Mouse (Mus musculus) lung, postnatal 4 days (tissue): Measurements from ENCODE around the gene Prkch.

Experiments used
- DNase-seq, 2 experiments: peaks; one replicate each; pipeline ENCODE4 v3.0.0; 2021

Prkch gene

DNA sequence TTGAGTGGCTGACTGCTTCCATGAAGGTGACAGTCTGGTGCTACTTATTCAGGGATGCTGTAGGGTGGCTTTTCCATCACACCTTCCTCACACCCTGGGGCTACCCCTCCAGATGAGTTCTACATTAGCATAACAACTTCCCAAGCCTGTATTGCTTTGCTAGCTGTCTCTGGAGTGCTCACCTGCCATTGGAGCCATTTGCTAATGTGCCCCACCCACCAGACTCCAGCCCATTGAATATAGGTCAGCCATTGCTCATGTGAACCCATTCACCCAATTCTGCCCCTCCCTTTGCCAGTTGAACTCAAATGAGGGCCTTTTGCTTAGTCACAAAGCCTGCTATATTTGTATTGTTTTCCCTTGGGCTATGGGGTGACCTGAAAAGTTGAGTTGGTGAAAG, 135.2 kb downstream of the Prkch start:
- no peak for DNase-seq

DNA sequence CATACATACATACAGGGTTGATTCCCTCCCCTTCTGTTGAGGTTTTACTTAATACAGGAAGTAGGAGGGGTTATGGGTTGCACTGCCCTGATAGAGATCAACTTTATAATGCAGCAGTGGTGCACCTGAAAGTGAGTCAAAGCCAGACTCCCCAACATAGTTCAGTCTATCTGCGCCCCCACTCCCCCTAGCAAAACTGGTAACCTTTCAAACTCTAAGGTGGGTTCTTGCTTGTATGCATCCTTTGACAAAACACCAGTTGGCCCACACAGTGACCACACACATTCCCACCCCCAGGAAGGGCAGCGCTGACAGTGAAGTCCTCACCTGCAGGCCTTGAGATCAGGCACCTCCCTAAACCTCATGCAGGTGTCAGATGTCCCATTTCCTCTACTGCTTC, 135.9 kb downstream of the Prkch start:
- DNase-seq: no peak

DNA sequence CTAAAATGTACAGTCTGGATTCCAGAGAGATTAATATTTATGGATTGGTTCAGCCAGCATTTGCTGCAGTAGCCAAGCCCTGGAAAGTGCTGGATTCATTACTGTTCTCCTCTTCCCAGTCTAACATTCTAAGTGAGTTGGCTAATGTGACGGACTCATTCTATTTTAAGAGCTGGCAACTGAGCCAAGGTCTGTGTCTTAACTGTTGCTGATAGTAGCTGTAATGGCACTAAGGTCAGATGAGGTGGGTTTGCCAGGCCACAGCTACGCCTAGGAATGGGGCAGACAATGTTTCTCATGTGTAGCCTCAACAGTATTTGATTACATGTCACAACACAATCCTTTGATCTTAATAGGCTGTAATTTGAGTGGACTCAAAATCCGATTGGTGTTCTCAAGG, 137.5 kb downstream of the Prkch start:
- no peak for DNase-seq

DNA sequence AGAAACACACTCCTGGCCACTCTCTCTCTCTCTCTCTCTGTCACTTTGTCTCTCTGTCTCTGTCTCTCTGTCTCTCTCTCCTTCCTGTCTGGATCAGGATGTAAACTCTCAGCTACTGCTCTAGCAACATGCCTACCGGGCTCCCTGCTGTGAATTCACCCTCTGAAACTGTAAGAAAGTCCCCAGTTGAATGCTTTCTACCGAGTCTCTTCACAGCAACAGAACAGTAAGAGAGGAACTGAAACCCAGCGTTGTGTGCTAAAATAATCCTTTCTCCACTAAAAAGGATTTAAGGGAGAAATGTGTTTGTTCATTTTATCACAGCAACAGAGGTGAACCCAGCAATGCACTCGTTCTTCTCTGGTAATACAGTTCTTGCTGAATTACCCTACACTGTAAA, 138.5 kb downstream of the Prkch start:
- no peak for DNase-seq

DNA sequence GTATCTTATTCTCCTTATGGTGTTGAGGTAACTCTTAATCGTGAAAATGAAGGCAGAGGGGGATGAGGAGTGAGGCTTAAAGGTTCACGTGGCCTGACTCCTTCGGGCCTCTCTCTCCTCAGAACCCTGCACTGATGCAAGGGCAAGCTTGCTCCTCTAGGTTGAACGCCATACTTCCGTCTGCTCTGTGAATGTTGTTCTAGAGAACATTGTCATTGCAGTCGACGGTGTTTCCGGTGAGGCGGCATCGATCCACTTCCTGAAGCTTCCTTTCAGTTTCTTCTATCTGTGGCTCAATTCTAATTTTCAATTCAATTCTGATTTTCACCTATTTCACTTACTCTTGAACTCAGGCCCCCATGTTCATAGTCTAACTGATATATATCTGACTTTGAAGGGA, 139.3 kb downstream of the Prkch start:
- no peak for DNase-seq

DNA sequence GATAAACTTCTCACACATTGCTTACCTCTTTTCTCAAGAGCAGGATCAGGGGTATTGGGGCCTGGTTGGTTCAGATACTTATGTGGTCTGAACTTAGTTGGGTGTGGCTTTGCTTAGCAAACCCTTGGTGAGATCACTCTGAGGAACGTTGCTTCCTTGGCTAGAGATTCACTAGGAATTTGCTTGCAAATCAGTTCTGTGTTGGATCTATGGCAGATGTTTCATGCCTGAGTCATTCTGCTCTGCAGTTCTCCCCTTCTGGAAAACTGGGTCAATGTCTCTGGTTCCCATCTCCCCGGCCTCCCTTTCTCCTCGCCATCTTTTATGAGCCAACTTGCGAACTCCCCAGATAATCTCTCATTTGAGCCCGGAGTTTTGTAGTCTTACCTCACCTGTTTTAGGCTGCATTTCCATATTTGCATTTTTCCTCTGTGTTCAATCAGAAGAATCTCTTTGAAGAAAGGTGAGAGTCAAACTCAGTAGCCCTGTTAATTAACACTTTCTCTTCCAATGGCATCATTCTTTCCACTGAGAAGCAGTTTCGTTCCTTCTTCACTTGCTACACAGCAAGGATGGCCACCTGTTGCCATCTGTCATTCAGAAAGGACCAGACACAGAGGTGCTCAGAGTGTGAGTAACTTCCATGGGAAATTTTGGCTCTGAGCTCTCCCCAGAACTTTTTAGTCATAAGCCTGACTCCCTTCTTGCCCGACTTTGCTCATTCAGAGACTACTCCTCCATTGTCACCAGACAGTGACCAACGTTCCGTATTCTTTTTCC, 141.4 kb downstream of the Prkch start:
- no peak for DNase-seq

DNA sequence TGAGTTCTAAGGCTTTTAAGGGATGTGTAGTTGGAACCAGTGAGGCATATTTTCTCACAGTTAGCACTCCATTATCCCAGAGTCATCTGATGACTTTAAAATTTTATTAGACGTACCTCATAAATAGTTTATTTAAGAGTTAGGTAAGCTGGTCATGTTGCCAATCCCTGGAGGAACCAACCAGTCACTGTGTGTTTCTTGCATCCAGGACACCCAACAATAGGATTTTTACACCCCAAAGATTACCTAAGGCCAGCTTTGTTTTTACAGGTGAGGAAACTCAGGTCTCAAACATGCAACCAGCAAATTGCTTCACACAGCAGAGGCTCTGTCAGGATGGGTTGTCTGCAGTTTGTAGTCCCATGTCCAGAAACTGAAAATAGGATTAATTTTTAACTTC, 142.4 kb downstream of the Prkch start:
- DNase-seq: no peak

DNA sequence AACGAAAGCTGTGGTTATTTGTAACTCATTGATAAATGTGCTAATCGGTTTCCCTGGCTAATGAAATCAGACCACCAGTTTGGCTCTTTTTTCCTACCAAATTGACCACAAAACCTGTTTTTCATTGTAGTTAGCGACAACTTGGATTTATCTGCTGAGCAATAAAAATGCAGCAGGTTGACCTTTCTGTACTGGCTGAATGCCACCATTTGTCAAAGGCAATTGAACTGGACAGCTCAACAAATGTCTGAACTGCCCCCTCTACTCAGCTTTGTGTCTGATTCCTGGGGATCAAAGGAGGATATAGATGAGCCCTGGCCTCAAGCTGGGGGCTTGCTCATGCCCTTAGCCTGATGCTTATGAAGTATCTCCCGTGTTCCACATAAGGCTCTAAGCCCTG, 146.0 kb downstream of the Prkch start:
- DNase-seq: no peak

DNA sequence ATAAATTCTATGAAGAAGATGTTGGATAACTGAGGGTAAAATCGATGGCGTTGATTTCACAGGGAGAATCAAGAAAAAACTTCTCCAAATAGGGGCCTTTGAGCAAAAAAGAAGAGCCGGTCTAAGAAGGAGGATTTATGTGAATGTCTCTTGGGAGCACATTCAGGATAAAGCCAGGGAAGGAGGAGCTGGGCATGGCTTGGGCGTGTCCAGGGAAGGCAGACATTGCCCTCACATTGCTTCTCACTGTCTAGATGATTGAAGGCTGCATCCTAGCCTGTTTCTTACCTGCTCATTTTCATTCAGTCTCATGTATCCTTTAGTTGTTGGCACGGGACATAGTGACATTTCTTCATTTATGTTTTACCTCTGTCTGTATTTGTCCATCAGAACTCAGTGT, 146.5 kb downstream of the Prkch start:
- no peak for DNase-seq

DNA sequence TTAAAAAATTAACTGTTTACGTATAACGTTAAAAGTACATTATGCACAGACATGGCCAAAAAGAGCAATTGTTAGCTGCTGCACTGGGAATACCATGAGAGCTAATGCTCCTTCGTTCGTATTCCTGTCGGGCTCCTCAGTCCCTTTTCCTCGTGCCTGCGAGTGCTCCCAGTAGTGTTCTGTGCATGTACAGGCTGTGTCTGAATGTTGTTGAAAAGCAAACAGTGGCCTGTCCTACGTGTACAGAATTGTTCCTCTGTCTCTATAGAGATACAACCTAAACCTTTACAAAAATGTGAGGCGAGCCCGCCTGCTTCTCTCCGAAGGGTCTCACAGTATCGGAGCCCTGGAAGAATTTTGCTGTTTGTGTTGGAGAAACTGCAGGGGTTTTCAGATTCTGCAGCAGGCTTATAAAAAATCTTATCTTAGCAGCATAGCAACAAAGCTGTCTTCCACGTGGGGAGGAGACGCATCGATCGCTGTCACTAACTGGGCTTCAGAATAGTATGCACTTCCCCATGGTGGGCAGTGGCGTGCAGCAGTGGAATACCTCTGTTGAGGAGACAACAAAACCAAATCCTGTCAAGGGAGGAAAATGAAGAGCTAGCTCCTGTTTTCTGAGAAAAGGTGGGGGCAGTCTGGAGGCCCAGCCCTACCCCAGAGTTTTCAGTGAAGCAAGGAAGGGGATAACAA, 147.4 kb downstream of the Prkch start:
- no peak for DNase-seq

DNA sequence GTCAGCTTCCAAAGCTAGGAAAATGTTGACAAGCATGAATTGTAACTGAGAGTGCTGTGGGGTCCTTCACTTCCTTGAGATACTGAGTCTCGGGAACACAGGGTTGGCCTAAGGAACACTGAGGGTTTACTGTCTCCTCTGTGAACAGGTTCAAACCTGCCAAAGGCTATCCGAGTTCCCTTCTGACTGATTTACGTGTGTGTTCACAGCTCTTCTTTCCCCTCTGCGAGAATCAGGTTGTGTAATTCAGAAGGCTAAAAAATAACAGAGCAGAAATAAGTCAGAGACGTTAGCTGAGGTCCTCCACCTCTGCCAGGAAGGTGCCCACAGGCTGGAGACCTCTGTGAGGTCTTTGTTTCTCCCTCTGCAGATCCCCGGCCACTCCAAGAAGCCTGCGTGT, 148.3 kb downstream of the Prkch start:
- no peak for DNase-seq

DNA sequence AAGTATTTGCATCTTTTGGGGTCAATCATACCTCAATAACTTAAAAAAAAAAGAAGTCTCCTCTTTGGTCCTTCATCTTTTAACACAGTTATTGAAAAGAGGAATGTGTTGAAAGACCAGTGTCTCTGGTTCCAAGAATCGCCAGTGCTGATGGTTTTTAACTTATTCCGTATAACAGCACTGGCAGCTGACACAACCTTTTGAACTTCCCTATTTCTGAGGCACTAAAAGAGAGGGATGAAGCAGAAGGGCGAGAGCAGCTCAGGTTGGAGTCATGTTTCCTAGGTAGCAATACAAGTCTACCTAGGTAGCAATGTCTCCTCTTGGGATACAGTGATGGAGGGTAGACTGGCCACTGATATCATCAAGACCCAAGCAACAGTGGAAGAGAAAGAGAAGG, 152.3 kb downstream of the Prkch start:
- DNase-seq: no peak

DNA sequence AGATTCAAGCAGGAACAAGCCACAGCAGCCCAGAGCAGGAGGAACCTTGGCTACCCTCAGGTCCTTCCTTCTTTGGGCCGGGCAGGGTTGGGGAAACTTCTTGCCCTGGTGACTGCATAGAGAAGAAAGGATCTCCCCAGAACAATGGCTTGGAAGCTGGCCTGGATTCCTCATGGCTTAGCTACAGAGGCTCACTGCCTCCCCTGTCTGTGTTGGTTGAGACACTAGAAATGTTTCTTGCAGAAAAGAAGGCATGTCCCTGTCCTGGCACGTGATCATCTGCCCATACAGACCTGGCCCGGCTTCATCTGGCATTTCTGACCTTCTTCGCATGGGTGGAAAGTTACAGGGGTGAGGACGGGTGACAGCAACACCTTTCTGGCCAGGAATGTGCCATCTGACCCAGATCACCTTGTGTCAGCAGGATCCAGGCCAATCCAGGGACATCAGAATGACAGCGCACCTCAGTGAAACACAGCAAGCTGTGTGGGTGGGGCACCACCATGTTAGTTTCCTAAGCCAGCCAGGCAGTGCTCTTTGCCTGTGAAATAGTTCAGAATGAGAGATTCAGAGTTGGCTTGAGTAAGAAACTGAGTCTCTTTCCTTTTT, 155.1 kb downstream of the Prkch start:
- peak in 1 of 2 experiments; percentile 13 for DNase-seq

DNA sequence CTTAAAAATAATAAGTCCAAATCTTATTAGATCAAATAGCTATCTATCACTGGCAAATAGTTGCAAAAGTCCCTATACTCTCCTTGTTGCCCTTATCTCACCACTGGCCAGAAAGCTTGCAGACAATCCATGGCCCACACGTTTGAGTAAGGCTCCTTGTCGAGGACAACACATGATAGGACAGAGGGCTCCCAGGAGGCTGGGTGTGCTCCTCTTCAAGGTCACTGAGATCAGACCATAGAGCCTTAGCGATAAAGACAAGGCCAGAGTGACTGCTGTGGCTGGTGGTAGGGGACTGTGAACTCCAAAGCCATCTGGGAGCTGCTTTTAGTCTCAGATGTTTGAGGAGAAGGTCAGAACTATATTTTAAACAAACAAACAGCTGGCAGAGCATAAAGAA, 158.0 kb downstream of the Prkch start:
- no peak for DNase-seq

DNA sequence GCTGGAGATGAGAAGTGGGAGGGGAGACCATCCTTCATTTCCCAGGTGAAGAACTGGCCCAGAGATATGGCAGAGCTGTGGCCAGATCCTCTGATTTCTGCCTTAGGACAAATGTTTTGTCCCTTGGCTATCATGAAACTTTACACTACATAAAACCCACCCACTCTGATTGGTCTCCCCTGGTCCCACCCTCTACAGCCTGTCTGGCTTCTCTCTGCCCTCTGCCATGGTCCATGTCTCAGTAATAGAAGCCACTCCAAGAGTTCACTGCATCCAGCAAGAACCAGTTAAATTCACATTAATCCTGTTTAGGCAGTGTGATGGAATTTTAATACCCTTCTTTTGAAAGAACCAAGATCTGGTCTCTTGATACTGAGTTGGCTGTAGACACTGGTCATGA, 158.5 kb downstream of the Prkch start:
- DNase-seq: no peak

DNA sequence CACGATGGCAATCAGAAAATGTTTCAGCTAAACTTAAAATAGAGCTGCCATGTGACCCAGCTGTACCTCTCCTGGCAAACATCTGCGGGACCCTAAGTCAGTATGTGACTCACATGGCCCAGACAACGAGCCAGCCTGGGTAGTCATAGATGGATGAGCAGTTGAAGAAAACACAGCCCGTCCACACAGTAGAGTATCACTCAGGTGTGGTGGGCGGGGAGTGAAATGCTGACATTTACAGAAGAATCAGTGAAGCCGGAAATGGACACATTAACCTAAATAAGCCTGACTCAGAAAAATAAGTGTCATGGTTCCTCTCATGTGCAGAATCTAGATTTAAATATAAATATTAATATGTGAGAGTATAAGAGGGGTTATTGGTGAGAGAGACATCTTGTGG, 161.5 kb downstream of the Prkch start:
- no peak for DNase-seq

DNA sequence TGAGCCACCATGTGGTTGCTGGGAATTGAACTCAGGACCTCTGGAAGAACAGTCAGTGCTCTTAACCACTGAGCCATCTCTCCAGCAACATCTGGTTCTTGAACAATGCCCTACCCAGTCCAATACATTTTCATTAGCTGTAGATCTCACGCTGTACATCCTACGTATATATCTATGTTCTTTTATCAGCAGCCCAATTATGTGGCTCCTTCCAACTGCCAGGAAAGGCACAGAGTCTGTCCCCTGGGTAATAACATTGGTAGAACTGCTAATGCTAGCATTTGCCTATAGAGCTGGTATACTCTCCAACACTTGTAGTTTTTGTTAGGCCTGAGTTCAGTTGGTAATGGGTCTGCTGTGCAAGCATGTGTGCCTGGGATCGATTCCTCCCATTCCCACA, 163.8 kb downstream of the Prkch start:
- DNase-seq: no peak

DNA sequence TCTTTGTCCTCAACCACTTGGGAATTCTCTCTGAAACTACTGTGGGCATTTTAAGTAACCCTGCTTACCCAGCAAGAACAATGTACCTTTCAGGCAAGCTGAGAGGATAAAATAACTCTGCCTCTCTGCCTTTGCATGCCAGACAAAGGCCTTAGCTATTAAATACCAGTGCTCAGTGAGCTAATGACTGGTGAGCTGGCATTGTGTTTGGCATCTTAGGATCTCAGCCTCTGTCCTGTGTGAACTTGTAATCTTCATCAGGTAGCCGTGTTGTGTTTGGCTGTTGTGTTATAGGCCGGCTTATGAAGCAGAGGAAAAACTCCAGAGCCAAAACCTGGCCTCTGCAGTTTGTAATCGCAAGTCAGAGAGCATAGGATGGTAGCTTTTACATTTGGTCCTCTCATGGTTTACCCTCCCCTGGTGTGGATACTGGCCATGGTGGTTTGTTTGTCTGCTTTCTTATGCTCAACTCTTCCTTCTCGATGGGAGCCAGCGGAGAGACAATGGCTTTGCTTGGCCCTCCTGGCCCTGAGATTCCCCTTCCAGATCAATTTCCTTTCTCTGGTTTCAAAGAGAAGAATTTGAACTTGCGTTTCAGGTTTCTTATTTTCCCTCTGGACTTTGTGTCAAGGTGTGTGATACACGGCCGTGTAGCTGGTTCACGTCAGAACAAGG, 170.0 kb downstream of the Prkch start:
- DNase-seq: no peak

DNA sequence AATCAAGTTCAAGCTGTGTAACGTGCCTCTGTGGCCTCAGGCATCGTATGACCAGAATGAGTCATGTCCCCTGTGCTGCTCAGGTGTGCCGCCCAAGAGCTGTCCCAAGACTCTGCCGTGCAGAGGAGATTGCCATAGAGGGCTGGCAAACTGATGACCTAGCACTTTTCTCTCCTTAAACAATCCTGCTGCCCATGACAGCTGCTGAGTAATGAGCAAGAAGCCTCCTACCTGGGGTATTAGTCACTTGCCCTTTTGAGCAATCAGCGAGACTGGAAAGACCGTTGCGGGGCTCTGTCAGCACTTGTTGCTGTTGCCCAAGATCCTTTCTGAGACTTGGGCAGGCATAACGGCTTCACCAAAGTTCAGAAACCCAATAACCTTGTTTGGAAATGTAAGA, 171.1 kb downstream of the Prkch start:
- DNase-seq: no peak

DNA sequence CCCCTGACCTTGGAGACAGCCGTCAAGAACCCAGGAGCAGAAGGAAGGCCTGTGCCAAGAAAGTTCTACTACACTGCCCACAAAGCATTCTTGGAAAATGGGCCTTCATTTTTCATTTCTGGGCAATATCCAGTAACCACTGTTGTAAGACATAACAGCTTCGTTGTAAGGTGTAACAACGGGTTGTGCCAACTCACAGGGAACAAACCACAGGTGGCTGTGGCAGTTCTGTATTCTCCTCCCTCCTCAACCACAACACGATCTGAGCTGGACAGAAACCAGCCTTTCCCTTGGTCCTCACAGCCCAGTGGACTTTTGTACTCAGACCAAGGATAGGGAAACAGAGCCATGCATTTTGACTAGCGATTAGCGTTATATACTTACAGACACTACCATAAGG, 171.9 kb downstream of the Prkch start:
- no peak for DNase-seq

DNA sequence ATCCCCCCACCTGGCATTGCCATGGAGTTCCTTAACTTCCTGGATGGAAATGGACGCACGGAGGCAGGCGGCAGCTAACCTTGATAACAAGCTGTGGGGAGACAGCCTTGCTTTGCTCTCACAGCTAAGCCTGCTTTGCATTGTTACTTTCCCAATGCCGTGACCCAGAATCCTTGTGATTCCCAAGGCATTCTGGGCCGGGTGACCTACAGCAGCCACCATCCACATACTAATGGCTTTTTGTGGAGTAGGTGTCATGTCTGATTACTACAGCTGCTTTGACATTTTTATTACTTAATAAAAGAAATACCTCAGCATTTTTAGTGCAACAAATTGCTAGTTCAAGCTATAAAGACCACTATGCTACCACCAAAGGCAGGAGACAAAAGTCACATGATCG, 177.4 kb downstream of the Prkch start:
- peak in 1 of 2 experiments; percentile 60 for DNase-seq

DNA sequence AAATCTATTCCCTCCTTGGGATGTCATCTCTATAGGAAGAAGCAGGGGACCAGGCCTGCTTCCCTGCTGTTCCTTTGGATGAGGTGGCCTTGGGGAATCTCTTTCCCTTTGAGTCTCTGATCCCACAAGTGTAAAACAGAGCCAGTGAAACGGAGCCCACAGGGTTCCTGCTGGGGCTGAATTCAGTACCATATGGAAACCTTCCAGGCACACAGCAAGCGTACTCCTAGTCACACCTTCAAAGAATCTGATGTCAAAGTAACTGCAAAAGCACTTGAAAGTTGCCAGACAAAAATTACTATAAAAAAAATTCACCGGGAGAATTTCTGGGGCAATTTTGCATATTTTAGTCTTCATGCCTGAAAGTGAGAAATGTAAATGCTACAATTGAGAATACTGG, 178.2 kb downstream of the Prkch start:
- DNase-seq: no peak

DNA sequence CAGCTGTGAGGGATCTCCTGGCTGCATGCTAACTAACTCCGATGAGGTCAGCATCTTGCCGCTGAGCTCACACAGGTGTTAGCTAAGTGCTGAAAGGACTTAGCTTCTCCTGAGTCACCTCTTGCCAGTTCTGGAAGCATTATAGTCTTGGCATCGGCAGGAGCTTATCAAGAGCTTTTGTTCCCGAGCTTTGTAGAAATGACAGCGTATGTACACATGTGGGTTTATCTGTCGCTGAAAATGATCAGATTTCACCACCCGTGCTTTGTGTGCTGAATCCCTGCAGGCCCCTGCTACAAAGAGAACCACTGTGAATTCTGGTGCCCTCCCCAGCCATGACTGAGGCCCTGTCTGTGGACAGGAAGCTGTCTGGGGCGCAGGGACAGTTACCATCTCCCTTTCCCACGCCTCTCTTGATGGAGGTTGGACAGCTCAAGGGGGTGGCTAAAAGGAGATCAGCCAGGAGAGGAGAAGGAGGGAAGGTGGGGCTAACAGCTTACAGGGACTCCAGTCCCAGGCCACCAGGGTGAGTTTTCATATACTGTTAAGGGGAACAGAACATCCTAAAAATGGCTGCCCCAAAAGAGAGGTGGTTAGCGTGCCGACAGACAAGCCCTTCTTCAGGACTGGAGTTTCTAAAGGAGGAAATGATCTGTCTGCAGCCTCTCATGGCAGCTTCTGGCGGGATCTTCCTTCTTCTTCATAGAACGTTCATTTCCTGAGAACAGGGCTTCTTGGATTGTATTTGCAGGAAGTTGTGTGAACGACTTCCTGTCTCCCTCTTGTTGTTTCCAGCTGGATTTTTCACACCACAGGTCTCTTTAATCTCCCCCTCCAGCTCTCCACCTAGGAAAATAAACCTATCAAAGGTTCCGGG, 180.3 kb downstream of the Prkch start:
- no peak for DNase-seq
